In the genomic region with DNA sequence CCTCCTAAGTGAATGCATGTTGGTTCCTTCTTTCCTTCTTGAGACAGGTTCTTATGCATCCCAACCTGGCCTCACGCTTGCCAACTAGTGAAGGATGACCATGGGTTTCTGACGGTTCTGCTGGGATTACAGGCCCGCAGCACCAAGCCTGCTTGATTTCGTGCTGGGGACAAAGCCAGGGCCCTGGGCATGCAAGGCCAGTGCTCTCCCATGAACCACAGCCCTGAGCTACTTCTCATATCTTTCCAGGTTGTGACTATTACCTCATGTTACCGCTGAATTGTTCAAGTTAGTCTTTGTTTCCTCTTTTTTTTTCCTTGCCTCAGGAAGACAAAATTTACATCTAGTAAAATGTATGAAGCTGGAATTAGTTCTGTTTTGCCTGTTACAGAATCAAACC, we compare ENCODE assay signal across 20 mouse cellular contexts. TPM values are rescaled to one million over a fixed set of nuclear protein-coding genes. Genes with fewer than 3 reads are reported as not detected.
DNase-seq lines count a peak whose midpoint lies in the region; ATAC-seq lines count a peak whose summit lies in the region.
"Had no signal": no experiment of that assay in that cellular context is flagged by ENCODE, and none has a peak within 500 bp of the region (broad histone marks: within the 10 kb centered on the region; RNA-seq: fewer than 3 reads in every experiment).

No protein-coding gene starts in this region.

- H3K27ac ChIP-seq in liver, embryonic 15.5 days (replicated peaks), result peak overlapping the region; percentile 64; the same call in 1 of the 2 replicates
- H3K27ac ChIP-seq in liver, embryonic 11.5 days (ENCODE audit: low read depth, low read length), result no peak overlapping the region
- H3K27ac ChIP-seq: forebrain, embryonic 12.5 days; hindbrain, embryonic 13.5 days; kidney, embryonic 15.5 days; layer of hippocampus, adult 2 months; liver, embryonic 14.5 days had no signal

- 45% methylated on average over 5 of the region's 5 CpGs for WGBS in liver, embryonic 15.5 days (ENCODE audit: insufficient replicate concordance)
- WGBS in liver, embryonic 11.5 days, result 68% methylated on average over 5 of the region's 5 CpGs

- no peak overlapping the region for H3K4me2 ChIP-seq in liver, embryonic 15.5 days
- no peak overlapping the region for H3K4me2 ChIP-seq in liver, embryonic 11.5 days
- H3K4me2 ChIP-seq: forebrain, embryonic 12.5 days; heart, embryonic 11.5 days; hindbrain, embryonic 13.5 days; kidney, embryonic 15.5 days had no signal

- peaks cover 37% of the 10 kb centered on the region for H3K27me3 ChIP-seq in liver, embryonic 15.5 days
- H3K27me3 ChIP-seq in liver, embryonic 11.5 days (replicated peaks; ENCODE audit: control insufficient read depth, insufficient read depth, low read length), result peaks cover 18% of the 10 kb centered on the region
- no peaks in the 10 kb centered on the region for H3K27me3 ChIP-seq in megakaryocyte, embryonic 14.5 days (replicated peaks)

- ATAC-seq in liver, embryonic 15.5 days (ENCODE audit: insufficient read depth), result no peak
- ATAC-seq in liver, embryonic 11.5 days (replicated peaks; ENCODE audit: low FRiP score), result no peak

- H3K9ac ChIP-seq in liver, embryonic 15.5 days, result no peak overlapping the region
- H3K9ac ChIP-seq in liver, embryonic 11.5 days (ENCODE audit: low read depth, low read length), result no peak overlapping the region
- H3K9ac ChIP-seq: forebrain, embryonic 12.5 days; hindbrain, embryonic 13.5 days; kidney, embryonic 15.5 days; liver, embryonic 14.5 days had no signal

- no peaks in the 10 kb centered on the region for H3K9me3 ChIP-seq in liver, embryonic 15.5 days (replicated peaks)
- no peaks in the 10 kb centered on the region for H3K9me3 ChIP-seq in liver, embryonic 11.5 days (ENCODE audit: control insufficient read depth, low read length)
- H3K9me3 ChIP-seq in megakaryocyte, embryonic 14.5 days, result no peaks in the 10 kb centered on the region
- H3K9me3 ChIP-seq: forebrain, embryonic 12.5 days; G1E; hindbrain, embryonic 13.5 days; kidney, embryonic 15.5 days had no signal

- no peak overlapping the region for H3K4me3 ChIP-seq in liver, embryonic 15.5 days (replicated peaks)
- H3K4me3 ChIP-seq in liver, embryonic 11.5 days (ENCODE audit: low read depth, low read length), result no peak overlapping the region
- peak overlapping the region; percentile 18 for H3K4me3 ChIP-seq in megakaryocyte, embryonic 14.5 days (replicated peaks)
- H3K4me3 ChIP-seq: forebrain, embryonic 12.5 days; hindbrain, embryonic 13.5 days; kidney, embryonic 15.5 days; layer of hippocampus, adult 2 months had no signal

- H3K36me3 ChIP-seq in liver, embryonic 15.5 days (replicated peaks), result no peaks in the 10 kb centered on the region
- no peaks in the 10 kb centered on the region for H3K36me3 ChIP-seq in liver, embryonic 11.5 days (ENCODE audit: control insufficient read depth, insufficient read depth, low read length)
- no peaks in the 10 kb centered on the region for H3K36me3 ChIP-seq in megakaryocyte, embryonic 14.5 days (replicated peaks; ENCODE audit: low read length)
- H3K36me3 ChIP-seq: forebrain, embryonic 12.5 days; G1E; hindbrain, embryonic 13.5 days; kidney, embryonic 15.5 days had no signal

- no peak for DNase-seq in liver, embryonic 11.5 days (ENCODE audit: low spot score)
- peak; percentile 81 for DNase-seq in A20 (ENCODE audit: low read depth, low spot score)
- DNase-seq in adrenal gland, postnatal 14 days, result peak; percentile 53
- no peak for DNase-seq in embryo, embryonic 10.5 days (ENCODE audit: low spot score)
- DNase-seq in Muller cell, postnatal 12 days (ENCODE audit: inconsistent ontology term), result no peak
- DNase-seq: cerebellum, postnatal 14 days; gastrocnemius, postnatal 25 days; heart, postnatal 14 days; left cerebral cortex, postnatal 4 days had no signal

- peaks cover 42% of the 10 kb centered on the region for H3K4me1 ChIP-seq in liver, embryonic 15.5 days (replicated peaks)
- peaks cover 22% of the 10 kb centered on the region for H3K4me1 ChIP-seq in liver, embryonic 11.5 days (replicated peaks; ENCODE audit: control insufficient read depth, insufficient read depth, low read length)
- peaks cover 91% of the 10 kb centered on the region for H3K4me1 ChIP-seq in megakaryocyte, embryonic 14.5 days

RNA-seq across cellular contexts. Expression of gene Ltb, which starts 1.3 kb away (rescaled TPM):
- polyA plus RNA-seq in liver, embryonic 15.5 days (2015; fragmentation: Nextera tagmentation; extraction: Ambion mirVana), result 1.2 and 2.0 TPM in 2 replicates
- 0.70 and 0.78 TPM in 2 replicates for polyA plus RNA-seq in liver, embryonic 11.5 days (2014; fragmentation: Nextera tagmentation; extraction: Ambion mirVana)
- total RNA-seq in adrenal gland, postnatal 14 days (2021), result 4.3 and 35.6 TPM in 2 replicates
- 12.1 TPM in 1 of 2 replicates, not detected in the other for polyA plus RNA-seq in megakaryocyte, embryonic 14.5 days (2012; ENCODE audit: insufficient read depth, low replicate concordance)
- total RNA-seq: gastrocnemius, postnatal 25 days had no signal
- polyA plus RNA-seq: forebrain, embryonic 12.5 days had no signal

RNA-seq across cellular contexts. Expression of gene Lst1, which starts 4.7 kb away (rescaled TPM):
- polyA plus RNA-seq in liver, embryonic 15.5 days (2015; fragmentation: Nextera tagmentation; extraction: Ambion mirVana), result 40.1 and 40.2 TPM in 2 replicates
- polyA plus RNA-seq in liver, embryonic 11.5 days (2014; fragmentation: Nextera tagmentation; extraction: Ambion mirVana), result 24.1 and 28.1 TPM in 2 replicates
- 5.6 and 11.9 TPM in 2 replicates for total RNA-seq in adrenal gland, postnatal 14 days (2021)
- polyA plus RNA-seq in megakaryocyte, embryonic 14.5 days (2012; ENCODE audit: insufficient read depth, low replicate concordance), result 5.9 and 24.8 TPM in 2 replicates

RNA-seq across cellular contexts. Expression of gene Tnf, which starts 8.9 kb away (rescaled TPM):
- polyA plus RNA-seq in liver, embryonic 15.5 days (2015; fragmentation: Nextera tagmentation; extraction: Ambion mirVana), result 0.31 and 0.36 TPM in 2 replicates
- polyA plus RNA-seq in liver, embryonic 11.5 days (2014; fragmentation: Nextera tagmentation; extraction: Ambion mirVana), result 0.47 and 0.53 TPM in 2 replicates
- total RNA-seq in adrenal gland, postnatal 14 days (2021), result 0.33 and 1.4 TPM in 2 replicates
- 2.9 and 3.5 TPM in 2 replicates for polyA plus RNA-seq in megakaryocyte, embryonic 14.5 days (2012; ENCODE audit: insufficient read depth, low replicate concordance)
- total RNA-seq: layer of hippocampus, adult 2 months; left cerebral cortex, adult 18-20 months; midbrain, postnatal 0 days had no signal
- polyA plus RNA-seq: forebrain, embryonic 12.5 days; heart, embryonic 11.5 days; hindbrain, embryonic 13.5 days had no signal

RNA-seq across cellular contexts. Expression of gene Lta, which starts 12.2 kb away (rescaled TPM):
- polyA plus RNA-seq in liver, embryonic 15.5 days (2015; fragmentation: Nextera tagmentation; extraction: Ambion mirVana), result 0.06 TPM in 1 of 2 replicates, not detected in the other
- not detected in 2 replicates for polyA plus RNA-seq in liver, embryonic 11.5 days (2014; fragmentation: Nextera tagmentation; extraction: Ambion mirVana)
- total RNA-seq in adrenal gland, postnatal 14 days (2021), result 0.33 and 2.7 TPM in 2 replicates
- 0.85 TPM in 1 of 2 replicates, not detected in the other for polyA plus RNA-seq in megakaryocyte, embryonic 14.5 days (2012; ENCODE audit: insufficient read depth, low replicate concordance)
- total RNA-seq: G1E had no signal
- polyA plus RNA-seq: forebrain, embryonic 12.5 days; G1E; heart, embryonic 11.5 days had no signal

RNA-seq across cellular contexts. Expression of gene Aif1, which starts 17.1 kb away (rescaled TPM):
- 20.5 and 22.2 TPM in 2 replicates for polyA plus RNA-seq in liver, embryonic 15.5 days (2015; fragmentation: Nextera tagmentation; extraction: Ambion mirVana)
- 13.9 and 20.0 TPM in 2 replicates for polyA plus RNA-seq in liver, embryonic 11.5 days (2014; fragmentation: Nextera tagmentation; extraction: Ambion mirVana)
- 3.3 and 5.6 TPM in 2 replicates for total RNA-seq in adrenal gland, postnatal 14 days (2021)
- polyA plus RNA-seq in megakaryocyte, embryonic 14.5 days (2012; ENCODE audit: insufficient read depth, low replicate concordance), result 2.5 and 22.3 TPM in 2 replicates

Comparison
In these comparisons a context has a peak if more than half of its experiments do, and no peak if none do; other contexts are left out.
1. DNase-seq: peak in A20 (single experiment) and adrenal gland, postnatal 14 days (single experiment); none in liver, embryonic 11.5 days (single experiment), embryo, embryonic 10.5 days (single experiment) and Muller cell, postnatal 12 days (single experiment).